Mouse (Mus musculus) MEL (cell line): ENCODE data around the gene Fbp1. TPM values are rescaled to one million over a fixed set of nuclear protein-coding genes. Genes with fewer than 3 reads are reported as not detected.

Source experiments
- DNase-seq: peaks from one replicate; pipeline ENCODE4 v3.0.0; 2011; ENCODE audit warnings: low read depth, low spot score
- H3K27ac ChIP-seq: 2 replicates; pipeline ENCODE4 v1.5.1; 2012; ENCODE audit warnings: low read depth, mild to moderate bottlenecking, control low read depth, low read length, moderate library complexity; ENCODE audit not compliant: control insufficient read depth
- H3K27me3 ChIP-seq, 2 experiments: fragments of 150-350 bp in 1 of 2; sonication (generic) in 1 of 2; 2 replicates each; pipeline ENCODE4 v1.6.1; 2012; ENCODE audit warnings: low read length in 2 of 2, mild to moderate bottlenecking in 2 of 2, improper control_type of control experiment in 1 of 2, moderate library complexity in 1 of 2; ENCODE audit not compliant: insufficient read depth in 2 of 2, control insufficient read depth in 1 of 2
- H3K36me3 ChIP-seq, 2 experiments: 2 replicates each; pipeline ENCODE4 v1.6.1; 2012 to 2014; ENCODE audit warnings: low read length in 2 of 2, improper control_type of control experiment in 1 of 2, inconsistent platforms in 1 of 2, mild to moderate bottlenecking in 1 of 2; ENCODE audit not compliant: insufficient read depth in 2 of 2, control insufficient read depth in 1 of 2
- H3K4me1 ChIP-seq, 2 experiments: fragments of 150-350 bp in 1 of 2; sonication (generic) in 1 of 2; 2 replicates each; pipeline ENCODE4 v1.6.1; 2012; ENCODE audit warnings: low read length in 2 of 2, improper control_type of control experiment in 1 of 2, mild to moderate bottlenecking in 1 of 2; ENCODE audit not compliant: insufficient read depth in 2 of 2, control insufficient read depth in 1 of 2
- H3K4me3 ChIP-seq, 2 experiments: fragments of 150-350 bp in 1 of 2; sonication (generic) in 1 of 2; 2 replicates each; pipeline ENCODE4 v1.5.1; 2012; ENCODE audit warnings: low read depth in 2 of 2, low read length in 2 of 2, mild to moderate bottlenecking in 2 of 2, moderate library complexity in 2 of 2, control low read depth in 1 of 2, improper control_type of control experiment in 1 of 2; ENCODE audit not compliant: control insufficient read depth in 1 of 2, insufficient read depth in 1 of 2
- H3K79me2 ChIP-seq: 2 replicates; pipeline ENCODE4 v1.6.1; 2012; ENCODE audit warnings: mild to moderate bottlenecking, low read length, moderate library complexity; ENCODE audit not compliant: control insufficient read depth, poor library complexity, insufficient read depth
- H3K9ac ChIP-seq: 2 replicates; pipeline ENCODE4 v1.6.1; 2012; ENCODE audit warnings: low read depth, mild to moderate bottlenecking, control low read depth, low read length, moderate library complexity; ENCODE audit not compliant: control insufficient read depth, poor library complexity, severe bottlenecking
- H3K9me3 ChIP-seq: fragments of 150-350 bp; sonication (generic); replicated peaks from 2 replicates; pipeline ENCODE4 v1.6.1; 2012; ENCODE audit warnings: mild to moderate bottlenecking, low read length, improper control_type of control experiment, moderate library complexity; ENCODE audit not compliant: insufficient read depth
- CHD1 ChIP-seq: IDR thresholded peaks from 2 replicates; pipeline ENCODE4 v1.6.1; 2012; ENCODE audit warnings: low read depth, mild to moderate bottlenecking, inconsistent platforms, low read length, improper control_type of control experiment
- CHD2 ChIP-seq: IDR thresholded peaks from 2 replicates; pipeline ENCODE4 v1.6.1; 2011; ENCODE audit warnings: low read length, improper control_type of control experiment
- CTCF ChIP-seq, 3 experiments: IDR thresholded peaks in 2 of 3; conservative IDR thresholded peaks in 1 of 3; 2 replicates each; pipeline ENCODE4 v1.5.1; 2011 to 2012; ENCODE audit warnings: low read length in 3 of 3, low read depth in 2 of 3, mild to moderate bottlenecking in 2 of 3, improper control_type of control experiment in 1 of 3, inconsistent platforms in 1 of 3, mixed read lengths in 1 of 3, moderate library complexity in 1 of 3; ENCODE audit not compliant: control insufficient read depth in 1 of 3, insufficient read depth in 1 of 3, poor library complexity in 1 of 3, severe bottlenecking in 1 of 3
- E2F4 ChIP-seq: IDR thresholded peaks from 2 replicates; pipeline ENCODE4 v1.6.1; 2011; ENCODE audit warnings: low read depth, low read length, improper control_type of control experiment, borderline replicate concordance
- ELF1 ChIP-seq: IDR thresholded peaks from 2 replicates; pipeline ENCODE4 v1.6.1; 2014; ENCODE audit warnings: low read depth, mild to moderate bottlenecking, inconsistent platforms, low read length, improper control_type of control experiment, moderate library complexity
- GABPA ChIP-seq: IDR thresholded peaks from 2 replicates; pipeline ENCODE4 v1.6.1; 2012; ENCODE audit warnings: low read depth, mild to moderate bottlenecking, inconsistent platforms, low read length, improper control_type of control experiment, moderate library complexity
- GATA1 ChIP-seq: IDR thresholded peaks from 2 replicates; pipeline ENCODE4 v1.6.1; 2011; ENCODE audit warnings: low read depth, low read length, improper control_type of control experiment
- HCFC1 ChIP-seq: IDR thresholded peaks from 2 replicates; pipeline ENCODE4 v1.6.1; 2012; ENCODE audit warnings: low read depth, mild to moderate bottlenecking, inconsistent platforms, low read length, improper control_type of control experiment, moderate library complexity
- JUND ChIP-seq: IDR thresholded peaks from 2 replicates; pipeline ENCODE4 v1.6.1; 2011; ENCODE audit warnings: low read depth, mild to moderate bottlenecking, improper control_type of control experiment, low read length
- MAFK ChIP-seq: IDR thresholded peaks from 2 replicates; pipeline ENCODE4 v1.6.1; 2011; ENCODE audit warnings: low read depth, mild to moderate bottlenecking, low read length, improper control_type of control experiment, borderline replicate concordance
- POLR2A ChIP-seq, 2 experiments: IDR thresholded peaks; 2 replicates each; pipeline ENCODE4 v1.6.1; 2011 to 2012; ENCODE audit warnings: low read length in 2 of 2, mild to moderate bottlenecking in 2 of 2, control low read depth in 1 of 2, improper control_type of control experiment in 1 of 2, low read depth in 1 of 2, moderate library complexity in 1 of 2; ENCODE audit not compliant: control insufficient read depth in 1 of 2, insufficient read depth in 1 of 2, poor library complexity in 1 of 2
- POLR2AphosphoS5 ChIP-seq: IDR thresholded peaks from 2 replicates; pipeline ENCODE4 v1.6.1; 2012; ENCODE audit warnings: low read depth, borderline replicate concordance, mild to moderate bottlenecking, inconsistent platforms, low read length, moderate library complexity, mixed read lengths
- RAD21 ChIP-seq: IDR thresholded peaks from 2 replicates; pipeline ENCODE4 v1.6.1; 2011; ENCODE audit warnings: mild to moderate bottlenecking, low read depth, low read length, improper control_type of control experiment
- RCOR1 ChIP-seq: IDR thresholded peaks from 2 replicates; pipeline ENCODE4 v1.6.1; 2012; ENCODE audit warnings: low read depth, mild to moderate bottlenecking, inconsistent platforms, low read length, improper control_type of control experiment
- SIN3A ChIP-seq: IDR thresholded peaks from 2 replicates; pipeline ENCODE4 v1.6.1; 2012; ENCODE audit warnings: low read length, improper control_type of control experiment, inconsistent platforms
- TAL1 ChIP-seq: IDR thresholded peaks from 2 replicates; pipeline ENCODE4 v1.6.1; 2012; ENCODE audit warnings: mild to moderate bottlenecking, inconsistent platforms, low read length, moderate library complexity, mixed read lengths
- TCF12 ChIP-seq: IDR thresholded peaks from 2 replicates; pipeline ENCODE4 v1.6.1; 2014; ENCODE audit warnings: low read depth, mild to moderate bottlenecking, inconsistent platforms, low read length, improper control_type of control experiment, moderate library complexity
- UBTF ChIP-seq: IDR thresholded peaks from 2 replicates; pipeline ENCODE4 v1.6.1; 2012; ENCODE audit warnings: low read depth, mild to moderate bottlenecking, inconsistent platforms, low read length, improper control_type of control experiment, moderate library complexity, borderline replicate concordance; ENCODE audit not compliant: insufficient read depth
- USF1 ChIP-seq: IDR thresholded peaks from 2 replicates; pipeline ENCODE4 v1.6.1; 2014; ENCODE audit warnings: low read depth, mild to moderate bottlenecking, inconsistent platforms, low read length, improper control_type of control experiment, moderate library complexity
- ZKSCAN1 ChIP-seq: IDR thresholded peaks from 2 replicates; pipeline ENCODE4 v1.6.1; 2012; ENCODE audit warnings: low read depth, mild to moderate bottlenecking, inconsistent platforms, low read length, improper control_type of control experiment, moderate library complexity
- ZNF384 ChIP-seq: IDR thresholded peaks from 2 replicates; pipeline ENCODE4 v1.6.1; 2012; ENCODE audit warnings: low read depth, mild to moderate bottlenecking, inconsistent platforms, low read length, improper control_type of control experiment
- polyA plus RNA-seq, 2 experiments: library from polyadenylated mRNA; stranded (reverse) in 1 of 2; unstranded in 1 of 2; fragments of >175 nt in 1 of 2; fragments of >200 nt in 1 of 2; gene quantifications; 2 replicates each; pipeline versions ENCODE4 v1.2.1 to v1.2.4; 2012; ENCODE audit warnings: low replicate concordance in 2 of 2, low read depth in 1 of 2; ENCODE audit not compliant: insufficient read length in 2 of 2, insufficient read depth in 1 of 2, missing spikeins in 1 of 2
- total RNA-seq: library from RNA; depleted of rRNA; stranded (reverse); fragments of 300-350 nt; gene quantifications from 2 replicates; pipeline ENCODE4 v1.2.3, GENCODE M21; 2012

The Fbp1 gene
- total and polyA plus RNA-seq, 3 experiments, result not detected

GRCm38 (mm10) chr13:62870605-62871004 is 17.5 kb downstream of the Fbp1 start:
- Histone ChIP-seq H3K4me1 (no peaks in the 10 kb centered on the region), H3K4me3 (no peak overlapping the region), H3K27me3 (no peaks in the 10 kb centered on the region), H3K9ac (no peak overlapping the region), H3K27ac (no peak overlapping the region), H3K36me3 (no peaks in the 10 kb centered on the region), H3K9me3 (no peaks in the 10 kb centered on the region), H3K79me2 (no peaks in the 10 kb centered on the region)
- no peak for DNase-seq
- no peak for TF ChIP-seq RAD21
- no peak for TF ChIP-seq POLR2A (IDR thresholded peaks at IDR 0.05; ENCODE audit: control insufficient read depth in 1 of 2, insufficient read depth in 1 of 2, low read depth in 1 of 2, low read length in 2 of 2, poor library complexity in 1 of 2)
- TF ChIP-seq RCOR1, result no peak
- TF ChIP-seq TAL1, result no peak

GRCm38 (mm10) chr13:62866817-62867216 is 21.3 kb downstream of the Fbp1 start:
- Histone ChIP-seq H3K79me2 (no peaks in the 10 kb centered on the region), H3K4me1 (no peaks in the 10 kb centered on the region), H3K36me3 (no peaks in the 10 kb centered on the region), H3K27me3 (no peaks in the 10 kb centered on the region), H3K27ac (no peak overlapping the region), H3K9ac (no peak overlapping the region), H3K9me3 (no peaks in the 10 kb centered on the region), H3K4me3 (no peak overlapping the region)
- TF ChIP-seq E2F4, result no peak
- no peak for TF ChIP-seq TCF12
- TF ChIP-seq ZNF384, result no peak
- TF ChIP-seq JUND, result no peak
- TF ChIP-seq POLR2AphosphoS5, result no peak
- TF ChIP-seq ZKSCAN1, result no peak
- no peak for TF ChIP-seq HCFC1
- TF ChIP-seq TAL1, result no peak
- no peak for TF ChIP-seq GATA1
- no peak for TF ChIP-seq RCOR1
- no peak for TF ChIP-seq UBTF
- TF ChIP-seq GABPA, result no peak
- TF ChIP-seq CHD2, result no peak
- no peak for TF ChIP-seq CTCF (IDR thresholded peaks at IDR 0.05 in 2 of 3, conservative IDR thresholded peaks at IDR 0.05 in 1 of 3; ENCODE audit: control insufficient read depth in 1 of 3, insufficient read depth in 1 of 3, low read depth in 2 of 3, low read length in 3 of 3, poor library complexity in 1 of 3, severe bottlenecking in 1 of 3)
- no peak for TF ChIP-seq CHD1
- TF ChIP-seq MAFK, result no peak
- no peak for TF ChIP-seq ELF1
- TF ChIP-seq SIN3A, result no peak
- no peak for TF ChIP-seq POLR2A (IDR thresholded peaks at IDR 0.05; ENCODE audit: control insufficient read depth in 1 of 2, insufficient read depth in 1 of 2, low read depth in 1 of 2, low read length in 2 of 2, poor library complexity in 1 of 2)
- no peak for TF ChIP-seq USF1
- DNase-seq, result no peak
